Mouse (Mus musculus): ENCODE data around the gene Il13. TPM values are rescaled to one million over a fixed set of nuclear protein-coding genes. Genes with fewer than 3 reads are reported as not detected.

Gene Il13
- polyA plus RNA-seq, 1 experiment from 2014 or later: not detected

DNA sequence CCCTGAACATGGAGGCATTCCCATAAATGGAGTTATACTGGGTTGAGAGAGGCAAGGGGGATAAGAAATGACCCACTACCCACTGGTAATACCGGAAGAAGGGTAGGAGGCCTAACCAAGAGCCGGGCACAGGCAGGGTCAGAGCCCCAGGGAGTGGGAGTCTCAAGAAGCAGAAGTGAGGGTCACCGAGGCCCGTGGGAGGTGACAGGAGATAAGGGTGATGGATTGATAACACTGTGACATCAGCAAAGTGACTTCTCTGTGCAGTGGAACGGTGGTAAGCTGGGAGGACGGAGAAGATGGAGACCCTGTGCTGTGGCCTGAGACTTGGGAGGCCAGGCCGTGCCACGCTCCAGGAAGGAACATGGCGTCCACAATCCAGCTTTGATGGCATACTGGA, 10.9 kb downstream of the Il13 start:
- DNase-seq (ENCODE audit: low spot score): no peak
- no peak overlapping the region for H3K4me3 ChIP-seq
- no peak overlapping the region for H3K27ac ChIP-seq (replicated peaks)
- 97% methylated on average over 9 of the region's 9 CpGs for WGBS
- H3K27me3 ChIP-seq (ENCODE audit: low read depth, poor library complexity, severe bottlenecking): no peaks in the 10 kb centered on the region
- no peaks in the 10 kb centered on the region for H3K36me3 ChIP-seq
- peaks cover 10% of the 10 kb centered on the region for H3K4me1 ChIP-seq
- no peaks in the 10 kb centered on the region for H3K9me3 ChIP-seq (replicated peaks)

DNA sequence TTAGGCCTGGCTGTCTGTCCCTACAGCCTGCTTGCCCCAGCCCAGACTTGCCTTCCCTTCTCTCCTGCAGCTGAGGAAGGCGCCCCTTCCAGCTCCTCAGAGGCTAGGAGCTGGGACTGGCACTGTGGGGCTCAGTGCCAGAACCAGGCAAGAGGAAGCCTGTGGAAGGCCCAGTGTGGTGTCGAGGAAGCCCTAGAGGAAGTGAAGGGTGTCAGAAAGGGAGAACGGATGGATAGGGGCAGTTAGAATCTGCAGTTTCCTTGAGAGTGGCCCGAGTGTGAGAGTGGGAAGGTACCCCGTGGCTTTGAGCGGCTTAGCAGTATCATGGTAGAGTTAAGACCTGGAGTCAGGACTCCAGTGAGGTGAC, 12.1 kb downstream of the Il13 start:
- Histone ChIP-seq H3K9me3 (replicated peaks) (no peaks in the 10 kb centered on the region), H3K27me3 (ENCODE audit: low read depth, poor library complexity, severe bottlenecking) (no peaks in the 10 kb centered on the region), H3K4me3 (no peak overlapping the region), H3K27ac (replicated peaks) (no peak overlapping the region), H3K4me1 (peaks cover 9% of the 10 kb centered on the region), H3K36me3 (no peaks in the 10 kb centered on the region)
- no peak for DNase-seq (ENCODE audit: low spot score)
- 77% methylated on average over 6 of the region's 6 CpGs for WGBS

DNA sequence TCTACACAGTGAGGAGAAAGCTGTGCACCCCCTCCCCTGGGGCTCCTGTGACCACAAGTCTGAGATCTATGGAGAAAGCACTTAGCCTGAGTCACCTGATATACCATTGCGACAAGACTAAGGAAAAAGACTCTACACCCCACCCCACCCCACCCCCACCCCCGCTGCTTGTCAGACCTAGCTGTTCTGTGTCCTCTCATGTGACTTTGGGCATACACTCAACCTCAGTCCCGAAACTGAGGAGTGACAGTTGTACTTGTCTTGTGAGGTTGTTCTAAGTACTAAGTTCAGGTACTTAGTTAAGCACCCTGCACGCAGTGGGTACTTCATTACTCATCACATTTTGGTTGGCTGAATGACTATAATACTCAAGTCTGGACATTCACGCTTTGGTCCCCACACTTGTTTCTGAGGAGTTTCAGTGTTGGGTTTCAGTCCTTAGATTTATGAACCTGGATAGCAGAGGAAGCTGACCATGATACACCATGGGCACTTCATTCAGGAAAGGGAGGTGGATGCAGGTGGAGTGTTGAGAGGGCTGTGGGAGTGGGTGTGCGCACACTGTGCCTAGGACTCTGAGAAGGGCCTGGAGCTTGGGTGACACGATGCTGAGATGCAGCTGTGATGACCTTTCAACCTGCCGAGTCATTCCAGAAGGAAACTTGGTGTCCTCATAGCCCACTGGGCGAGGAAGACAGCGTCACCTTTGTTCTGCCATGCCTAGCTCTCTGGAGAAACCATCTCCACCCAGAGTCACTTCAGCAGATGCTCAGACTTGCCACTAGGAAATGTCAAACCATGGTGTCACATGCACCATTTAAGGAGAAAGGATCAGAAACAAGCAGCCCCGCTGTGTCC, 12.7 kb downstream of the Il13 start:
- DNase-seq (ENCODE audit: low spot score): no peak
- 92% methylated on average over 11 of the region's 11 CpGs for WGBS
- Histone ChIP-seq H3K27ac (replicated peaks) (no peak overlapping the region), H3K9me3 (replicated peaks) (no peaks in the 10 kb centered on the region), H3K36me3 (no peaks in the 10 kb centered on the region), H3K4me1 (peaks cover 6% of the 10 kb centered on the region), H3K27me3 (ENCODE audit: low read depth, poor library complexity, severe bottlenecking) (no peaks in the 10 kb centered on the region), H3K4me3 (no peak overlapping the region)

DNA sequence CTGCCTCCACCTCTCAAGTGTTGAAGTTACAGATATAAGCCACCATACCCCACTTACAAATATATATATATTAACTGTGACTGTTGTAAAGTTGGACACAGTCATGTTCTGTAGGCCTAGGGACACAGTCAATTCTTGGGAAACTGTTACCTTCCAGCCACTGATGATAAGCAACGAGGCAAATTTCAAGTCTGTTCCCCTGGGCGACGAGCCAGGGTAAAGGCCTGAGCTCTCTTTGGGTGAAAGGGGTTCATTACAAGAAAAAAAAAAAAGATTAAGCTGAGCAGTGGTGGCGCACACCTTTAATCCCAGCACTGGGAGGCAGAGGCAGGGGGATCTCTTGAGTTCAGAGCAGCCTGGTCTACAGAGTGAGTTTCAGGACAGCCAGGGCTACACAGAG, 14.4 kb downstream of the Il13 start:
- no peak for DNase-seq (ENCODE audit: low spot score)
- no peaks in the 10 kb centered on the region for H3K9me3 ChIP-seq (replicated peaks)
- peaks cover 8% of the 10 kb centered on the region for H3K4me1 ChIP-seq
- 92% methylated on average over 4 of the region's 4 CpGs for WGBS
- no peaks in the 10 kb centered on the region for H3K36me3 ChIP-seq
- no peak overlapping the region for H3K27ac ChIP-seq (replicated peaks)
- H3K4me3 ChIP-seq: no peak overlapping the region
- H3K27me3 ChIP-seq (ENCODE audit: low read depth, poor library complexity, severe bottlenecking): no peaks in the 10 kb centered on the region

DNA sequence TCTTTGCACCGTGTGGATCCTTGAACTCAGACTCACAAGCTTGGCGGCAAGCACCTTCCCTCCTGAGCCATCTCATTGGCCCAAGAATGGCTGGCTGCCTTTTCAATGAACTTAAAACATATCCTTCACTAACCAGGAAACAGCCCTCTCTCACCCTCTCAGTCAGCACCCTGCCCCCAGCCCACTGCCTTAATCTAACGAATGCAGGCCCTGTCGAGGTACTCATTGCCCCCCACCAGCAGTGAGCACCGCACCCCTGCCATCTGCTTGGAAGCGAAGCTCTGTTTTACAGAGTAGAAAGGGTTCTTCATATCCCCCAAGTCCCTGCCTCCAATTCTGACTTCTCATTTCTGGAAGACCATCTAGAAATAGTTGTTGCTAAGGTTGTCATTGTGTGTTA, 15.1 kb downstream of the Il13 start:
- 76% methylated on average over 6 of the region's 6 CpGs for WGBS
- no peak overlapping the region for H3K4me3 ChIP-seq
- DNase-seq (ENCODE audit: low spot score): no peak
- no peaks in the 10 kb centered on the region for H3K9me3 ChIP-seq (replicated peaks)
- peaks cover 8% of the 10 kb centered on the region for H3K4me1 ChIP-seq
- H3K27me3 ChIP-seq (ENCODE audit: low read depth, poor library complexity, severe bottlenecking): no peaks in the 10 kb centered on the region
- no peak overlapping the region for H3K27ac ChIP-seq (replicated peaks)
- H3K36me3 ChIP-seq: no peaks in the 10 kb centered on the region

DNA sequence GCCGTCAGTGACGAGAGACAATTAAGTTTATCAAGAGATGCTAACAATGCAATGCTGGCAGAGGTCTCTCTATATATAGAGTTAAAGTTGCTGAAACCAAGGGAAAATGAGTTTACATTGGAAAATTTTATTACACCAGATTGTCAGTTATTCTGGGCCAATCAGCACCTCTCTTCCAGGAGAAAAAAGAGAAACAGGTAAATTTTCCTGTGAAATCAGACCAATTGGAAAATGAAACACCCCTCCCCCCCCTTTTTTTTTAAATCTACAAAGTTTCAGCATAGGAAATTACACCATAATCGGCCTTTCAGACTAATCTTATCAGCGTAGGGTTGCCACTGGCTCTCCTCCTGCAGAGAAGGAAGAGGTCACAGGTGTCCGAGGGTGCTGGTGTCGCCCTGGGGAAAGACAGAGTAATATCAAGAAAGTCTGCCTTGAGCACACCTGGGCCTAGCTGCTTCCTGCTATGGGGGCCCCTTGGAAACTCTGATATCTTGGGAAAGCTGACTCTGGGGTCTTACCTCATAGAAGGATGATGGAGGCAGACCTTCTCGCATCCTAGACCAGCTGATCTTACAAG, 15.8 kb downstream of the Il13 start, which contains the start of gene Il4:
Gene Il4, minus strand, starts transcription at position 51 of the 580 bp plus-strand sequence.
- Histone ChIP-seq H3K27ac (replicated peaks) (no peak within 1 kb of the TSS), H3K9me3 (replicated peaks) (no peaks in the 10 kb centered on the region), H3K36me3 (no peaks in the 10 kb centered on the region), H3K4me3 (no peak within 1 kb of the TSS), H3K4me1 (peaks cover 8% of the 10 kb centered on the region), H3K27me3 (ENCODE audit: low read depth, poor library complexity, severe bottlenecking) (no peaks in the 10 kb centered on the region)
- 87% methylated on average over 7 of the region's 7 CpGs for whole genome bisulfite sequencing
- no peak for DNase-seq (ENCODE audit: low spot score)

DNA sequence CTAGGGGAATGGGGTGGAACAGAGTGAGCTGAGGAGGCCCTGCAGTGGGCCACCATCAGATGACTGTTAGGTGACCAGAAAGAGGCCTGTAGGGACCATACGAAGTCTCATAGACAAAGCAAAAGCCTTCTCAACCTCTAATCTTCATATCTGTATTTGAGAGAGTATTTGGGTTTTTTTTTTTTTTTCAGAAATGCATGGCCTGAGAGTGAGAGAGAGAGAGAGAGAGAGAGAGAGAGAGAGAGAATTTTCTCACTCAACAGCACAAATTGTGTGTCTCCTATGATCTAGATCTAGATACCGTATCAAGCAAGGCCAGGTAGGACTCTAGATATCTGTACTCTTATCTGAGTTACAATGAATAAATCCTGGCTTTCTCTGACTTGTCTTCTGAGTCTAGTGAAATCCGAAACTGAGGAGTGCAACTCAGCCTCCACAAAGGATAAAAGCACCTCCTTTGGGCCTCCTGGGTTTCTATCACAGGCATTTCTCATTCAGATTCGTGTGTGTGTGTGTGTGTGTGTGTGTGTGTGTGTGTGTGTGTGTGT, 16.9 kb downstream of the Il13 start:
- no peak overlapping the region for H3K4me3 ChIP-seq
- no peaks in the 10 kb centered on the region for H3K9me3 ChIP-seq (replicated peaks)

DNA sequence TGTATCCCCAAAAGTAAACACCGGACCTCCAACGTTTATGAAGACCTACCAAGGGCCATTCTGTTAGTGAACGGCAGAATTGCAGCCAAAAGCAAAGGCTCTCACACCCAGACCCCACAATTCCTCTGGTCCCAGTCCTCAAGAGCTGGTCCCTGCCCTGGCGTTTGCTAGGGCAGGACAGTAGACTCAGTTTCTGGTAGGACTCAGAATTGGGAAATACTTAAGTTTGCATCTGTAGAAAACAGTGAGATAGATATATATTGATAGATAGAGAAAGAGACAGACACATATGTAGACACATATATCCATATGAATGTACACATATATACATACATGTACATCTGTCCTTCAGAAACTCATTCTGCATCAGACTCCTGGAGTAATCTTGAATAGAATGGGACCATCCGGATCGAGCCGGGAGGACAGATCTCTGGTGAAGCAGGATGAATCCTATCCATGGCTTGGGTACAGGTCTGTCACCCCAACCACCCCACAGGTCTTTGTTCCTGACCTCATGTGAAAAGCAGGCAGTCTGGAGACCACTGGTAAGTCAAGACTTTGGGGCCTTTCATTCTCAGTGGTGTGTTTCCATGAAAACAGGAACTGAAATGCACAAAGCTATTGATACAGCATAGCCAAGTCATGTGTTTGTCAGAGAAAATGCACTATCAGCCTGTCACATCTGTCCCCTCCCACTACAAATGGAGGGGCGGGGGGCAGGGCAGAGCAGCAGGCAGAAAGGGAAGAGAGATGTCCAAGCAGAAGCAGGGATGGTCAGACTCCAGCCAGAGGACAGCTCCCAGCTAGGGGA, 17.5 kb downstream of the Il13 start:
- no peaks in the 10 kb centered on the region for H3K27me3 ChIP-seq (ENCODE audit: low read depth, poor library complexity, severe bottlenecking)
- H3K27ac ChIP-seq (replicated peaks): no peak overlapping the region
- H3K4me3 ChIP-seq: no peak overlapping the region
- 86% methylated on average over 8 of the region's 8 CpGs for WGBS
- DNase-seq (ENCODE audit: low spot score): no peak
- peaks cover 8% of the 10 kb centered on the region for H3K4me1 ChIP-seq
- no peaks in the 10 kb centered on the region for H3K36me3 ChIP-seq
- H3K9me3 ChIP-seq (replicated peaks): no peaks in the 10 kb centered on the region

More for the DNA sequence above, 16.9 kb downstream of the Il13 start:
- WGBS: 73% methylated on average over 4 of the region's 4 CpGs
- no peak overlapping the region for H3K27ac ChIP-seq (replicated peaks)
- peaks cover 8% of the 10 kb centered on the region for H3K4me1 ChIP-seq
- H3K27me3 ChIP-seq (ENCODE audit: low read depth, poor library complexity, severe bottlenecking): no peaks in the 10 kb centered on the region
- no peaks in the 10 kb centered on the region for H3K36me3 ChIP-seq
- DNase-seq (ENCODE audit: low spot score): no peak

DNA sequence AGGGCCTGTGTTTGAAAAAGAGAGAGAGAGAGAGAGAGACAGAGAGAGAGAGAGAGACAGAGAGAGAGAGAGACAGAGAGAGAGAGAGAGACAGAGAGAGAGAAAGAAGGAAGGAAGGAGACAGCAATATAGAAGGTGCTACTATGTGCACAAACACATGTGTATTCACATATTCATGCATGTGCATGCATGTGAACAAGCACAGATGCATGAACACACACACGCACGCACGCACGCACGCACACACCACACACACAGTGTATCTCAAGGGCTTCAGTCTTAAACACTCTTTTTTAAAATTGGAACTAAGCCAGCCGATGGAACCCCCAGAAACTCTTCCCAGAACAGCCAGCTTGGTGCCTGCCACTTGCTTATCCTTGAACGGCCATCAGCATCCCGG, 18.9 kb downstream of the Il13 start:
- Histone ChIP-seq H3K27ac (replicated peaks) (no peak overlapping the region), H3K4me1 (peaks cover 8% of the 10 kb centered on the region), H3K27me3 (ENCODE audit: low read depth, poor library complexity, severe bottlenecking) (no peaks in the 10 kb centered on the region), H3K36me3 (no peaks in the 10 kb centered on the region), H3K4me3 (no peak overlapping the region), H3K9me3 (replicated peaks) (no peaks in the 10 kb centered on the region; the same call in 1 of the 2 replicates)
- 96% methylated on average over 8 of the region's 8 CpGs for WGBS
- no peak for DNase-seq (ENCODE audit: low spot score)

DNA sequence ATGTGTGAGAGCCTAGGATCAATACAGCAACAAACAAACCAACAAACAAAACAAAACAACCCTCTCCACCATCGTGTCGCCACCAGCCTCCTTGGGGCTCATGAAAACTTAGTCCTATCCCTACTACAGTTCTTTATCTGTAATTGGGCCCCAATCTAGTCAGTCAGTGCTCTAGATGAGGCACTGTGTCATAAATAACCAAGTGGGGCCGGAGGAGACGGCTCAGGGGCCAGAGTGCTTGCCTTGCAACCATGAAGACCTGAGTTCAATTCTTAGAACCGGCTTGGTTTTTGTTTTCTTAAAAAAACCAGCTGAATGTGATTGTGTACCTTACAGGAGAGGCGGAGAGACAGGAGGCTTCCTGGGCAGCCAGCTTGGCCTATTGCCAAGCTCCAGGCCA, 19.3 kb downstream of the Il13 start:
- H3K27me3 ChIP-seq (ENCODE audit: low read depth, poor library complexity, severe bottlenecking): no peaks in the 10 kb centered on the region
- no peaks in the 10 kb centered on the region for H3K36me3 ChIP-seq
- H3K27ac ChIP-seq (replicated peaks): no peak overlapping the region
- 88% methylated on average over 6 of the region's 6 CpGs for WGBS
- DNase-seq (ENCODE audit: low spot score): no peak
- H3K9me3 ChIP-seq (replicated peaks): no peaks in the 10 kb centered on the region; the same call in 1 of the 2 replicates
- peaks cover 8% of the 10 kb centered on the region for H3K4me1 ChIP-seq
- no peak overlapping the region for H3K4me3 ChIP-seq

DNA sequence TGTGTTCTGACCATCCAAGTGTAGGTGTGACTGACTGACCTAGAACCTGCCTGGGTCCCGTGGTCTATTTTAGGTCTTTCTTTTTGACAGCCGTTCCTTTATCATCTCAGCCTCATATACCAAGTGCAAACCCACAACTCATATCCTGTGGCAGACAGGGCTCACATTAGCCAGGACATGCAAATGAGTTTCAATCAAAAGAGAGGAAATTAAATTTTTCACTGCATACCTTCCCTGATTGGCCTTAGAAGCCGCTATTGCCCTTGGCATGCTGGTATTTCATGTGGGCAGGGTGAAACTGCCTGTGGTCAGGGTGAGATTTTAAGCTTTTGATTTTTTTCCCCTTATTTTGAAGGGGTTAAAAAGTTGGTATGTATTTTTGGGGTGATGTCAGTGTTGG, 24.8 kb downstream of the Il13 start:
- H3K4me1 ChIP-seq: peaks cover 15% of the 10 kb centered on the region
- 87% methylated on average over 3 of the region's 3 CpGs for WGBS
- no peak for DNase-seq (ENCODE audit: low spot score)
- H3K27me3 ChIP-seq (ENCODE audit: low read depth, poor library complexity, severe bottlenecking): no peaks in the 10 kb centered on the region
- H3K27ac ChIP-seq (replicated peaks): no peak overlapping the region
- no peak overlapping the region for H3K4me3 ChIP-seq
- no peaks in the 10 kb centered on the region; the same call in 1 of the 2 replicates for H3K9me3 ChIP-seq (replicated peaks)
- H3K36me3 ChIP-seq: no peaks in the 10 kb centered on the region

DNA sequence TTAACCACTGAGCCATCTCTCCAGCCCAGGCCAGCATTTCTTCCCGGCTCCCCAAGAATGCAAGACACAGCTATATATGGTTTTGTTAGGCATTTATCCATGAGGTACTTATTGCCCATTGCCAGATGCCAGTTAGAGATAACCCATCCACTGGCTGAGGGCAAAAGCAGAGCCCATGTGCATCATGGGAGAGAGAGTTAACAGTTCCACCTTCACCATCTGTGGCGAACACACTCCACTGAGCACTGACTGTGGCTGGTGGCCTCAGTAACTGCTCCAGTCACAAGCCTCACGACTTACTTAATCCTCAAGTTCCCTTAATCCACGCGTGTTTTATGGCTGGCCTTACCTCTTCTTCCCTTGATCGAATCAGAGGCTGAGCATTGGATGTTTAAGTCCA, 25.3 kb downstream of the Il13 start:
- Histone ChIP-seq H3K27me3 (ENCODE audit: low read depth, poor library complexity, severe bottlenecking) (no peaks in the 10 kb centered on the region), H3K27ac (replicated peaks) (no peak overlapping the region), H3K9me3 (replicated peaks) (no peaks in the 10 kb centered on the region; the same call in 1 of the 2 replicates), H3K36me3 (no peaks in the 10 kb centered on the region), H3K4me1 (peaks cover 15% of the 10 kb centered on the region), H3K4me3 (no peak overlapping the region)
- no peak for DNase-seq (ENCODE audit: low spot score)
- 79% methylated on average over 6 of the region's 6 CpGs for WGBS

Data from midbrain, embryonic 10.5 days (tissue).